Mouse (Mus musculus) cerebellum, postnatal 10 days (tissue): ENCODE measurements at regions not wholly inside any gene's neighbourhood (a gene's known extent, or its start where the extent isn't known, plus 50 kb on each side); places are given as distances from the start of the nearest gene placed in this dataset.

ENCODE experiments used
- DNase-seq, 2 experiments: peaks; one replicate each; pipeline ENCODE4 v3.0.0; 2021; ENCODE audit warnings: mixed read lengths in 2 of 2

- DNase-seq: no peak
Observed at GRCm38 (mm10) chr16:54440932-54441331, 856.9 kb downstream of the Zpld1 start.

GRCm38 (mm10) chr16:54406638-54407037, 891.1 kb downstream of the Zpld1 start:
- no peak for DNase-seq

DNA sequence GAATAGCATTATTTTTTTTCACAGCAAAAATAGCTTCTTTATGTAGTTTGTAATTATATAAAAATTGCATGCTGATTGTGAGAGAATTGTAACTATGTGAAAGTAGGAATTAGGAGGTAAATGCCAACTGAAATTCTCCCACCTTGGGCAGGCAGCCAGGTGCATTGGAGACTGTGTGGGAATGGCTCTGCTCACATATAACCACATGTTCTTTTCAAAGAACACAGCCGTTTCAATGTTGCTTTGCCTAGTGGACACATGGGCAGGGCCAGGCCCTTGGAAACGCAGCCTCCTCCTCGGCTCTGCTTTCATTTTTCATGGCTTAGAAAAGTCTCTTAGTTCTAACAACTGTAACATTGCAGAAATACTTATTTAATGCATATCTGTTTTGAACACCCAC, 913.8 kb downstream of the Zpld1 start:
- peak; percentile 15 to 30 for DNase-seq

GRCm38 (mm10) chr16:54374990-54375389, 922.8 kb downstream of the Zpld1 start:
- no peak for DNase-seq

- DNase-seq: peak; percentile 1 to 9
Observed at GRCm38 (mm10) chr16:54354423-54354822, 943.4 kb downstream of the Zpld1 start.

DNA sequence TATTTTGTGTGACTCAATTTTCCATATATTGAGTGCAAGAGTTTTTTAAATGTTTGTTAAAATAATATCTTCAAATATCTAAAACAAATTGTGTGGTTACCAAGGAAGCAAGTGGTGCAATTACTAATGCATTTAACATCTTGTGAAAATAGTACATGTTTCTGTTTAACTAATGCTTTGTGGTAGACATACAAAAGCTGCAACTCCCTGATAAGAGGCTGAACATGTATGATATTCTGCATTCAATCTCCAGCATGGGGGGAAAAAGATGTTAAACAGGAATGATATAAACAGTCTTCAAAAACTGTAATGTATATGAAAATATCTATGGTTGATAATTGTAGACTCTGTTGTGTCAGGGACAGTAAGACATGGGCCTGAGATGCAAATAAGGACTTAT, 949.0 kb downstream of the Zpld1 start:
- DNase-seq: no peak

DNA sequence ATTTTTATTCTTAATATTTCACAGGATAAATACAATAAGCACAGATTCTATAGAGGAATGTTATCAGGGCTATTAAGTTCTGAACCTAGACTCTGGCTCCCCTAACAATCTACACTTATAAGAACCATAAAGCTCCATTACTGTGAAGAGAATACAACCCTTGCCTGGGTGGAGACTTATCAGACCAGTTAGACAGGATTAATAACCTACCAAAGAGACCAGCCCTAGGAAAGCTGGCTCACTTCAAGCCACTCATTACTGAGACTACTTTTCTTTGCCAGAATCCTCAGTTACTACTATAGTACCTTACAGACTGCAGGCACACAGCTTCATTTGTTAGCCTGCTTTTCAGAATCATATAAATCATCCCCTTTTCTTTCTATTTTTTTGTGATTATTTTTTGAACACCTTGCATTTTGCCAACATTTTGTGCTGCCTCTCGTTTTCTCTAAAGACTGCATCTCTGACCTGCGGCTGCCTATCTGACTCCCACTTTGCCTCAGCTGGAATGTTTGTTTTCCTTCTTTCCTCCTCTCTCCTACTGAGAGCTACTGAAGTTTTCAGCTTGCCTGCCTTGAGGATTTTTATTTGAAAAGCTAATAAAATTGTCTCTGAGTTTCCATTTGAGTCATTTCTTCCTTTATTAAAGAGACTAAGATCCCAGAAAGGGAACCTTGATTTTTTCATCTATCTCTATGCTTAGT, 951.5 kb downstream of the Zpld1 start:
- no peak for DNase-seq
